ENCODE assay signal across 8 mouse cellular contexts in genomic region chr3:118425748-118426147, GRCm38 (mm10).
DNase-seq lines count a peak whose midpoint lies in the region; ATAC-seq and TF ChIP-seq lines count a peak whose summit lies in the region.

No protein-coding gene starts in this region.

- peak overlapping the region; percentile 86 for H3K4me2 ChIP-seq in heart, embryonic 12.5 days
- no peak overlapping the region for H3K4me2 ChIP-seq in CH12.LX (ENCODE audit: insufficient read depth, low read depth, poor library complexity, severe bottlenecking)
- H3K4me2 ChIP-seq in embryonic facial prominence, embryonic 12.5 days (replicated peaks) = peak overlapping the region; percentile 58
- peak overlapping the region; percentile 67 for H3K4me2 ChIP-seq in neural tube, embryonic 13.5 days

- TF ChIP-seq EP300 in CH12.LX (IDR thresholded peaks at IDR 0.05; ENCODE audit: low read length) = no peak

- TF ChIP-seq RAD21 in CH12.LX (IDR thresholded peaks at IDR 0.05; ENCODE audit: low read depth, low read length) = peak; percentile 4

- H3K9me3 ChIP-seq in heart, embryonic 12.5 days (replicated peaks) = no peaks in the 10 kb centered on the region
- peaks cover 3% of the 10 kb centered on the region for H3K9me3 ChIP-seq in CH12.LX (replicated peaks; ENCODE audit: low read length)
- H3K9me3 ChIP-seq in embryonic facial prominence, embryonic 12.5 days = no peaks in the 10 kb centered on the region
- no peaks in the 10 kb centered on the region for H3K9me3 ChIP-seq in limb, embryonic 10.5 days (replicated peaks)
- no peaks in the 10 kb centered on the region for H3K9me3 ChIP-seq in neural tube, embryonic 13.5 days

- H3K4me1 ChIP-seq in heart, embryonic 12.5 days (replicated peaks) = peaks cover 9% of the 10 kb centered on the region
- H3K4me1 ChIP-seq in CH12.LX (ENCODE audit: control insufficient read depth in 1 of 2, insufficient read depth in 2 of 2) = no peaks in the 10 kb centered on the region
- H3K4me1 ChIP-seq in embryonic facial prominence, embryonic 12.5 days = peaks cover 16% of the 10 kb centered on the region; the same call in 1 of the 2 replicates
- peaks cover 21% of the 10 kb centered on the region for H3K4me1 ChIP-seq in limb, embryonic 10.5 days
- peaks cover 7% of the 10 kb centered on the region for H3K4me1 ChIP-seq in neural tube, embryonic 13.5 days (replicated peaks)

- H3K9ac ChIP-seq in heart, embryonic 12.5 days = peak overlapping the region; percentile 31; the same call in 1 of the 2 replicates
- no peak overlapping the region for H3K9ac ChIP-seq in CH12.LX (ENCODE audit: insufficient read depth, low read depth)
- no peak overlapping the region for H3K9ac ChIP-seq in embryonic facial prominence, embryonic 12.5 days
- peak overlapping the region; percentile 59 for H3K9ac ChIP-seq in neural tube, embryonic 13.5 days

- H3K4me3 ChIP-seq in heart, embryonic 12.5 days = peak overlapping the region; percentile 53
- no peak overlapping the region for H3K4me3 ChIP-seq in CH12.LX (replicated peaks in 1 of 3; ENCODE audit: low read depth in 2 of 3, low read length in 2 of 3, poor library complexity in 1 of 3)
- H3K4me3 ChIP-seq in embryonic facial prominence, embryonic 12.5 days = peak overlapping the region; percentile 29
- peak overlapping the region; percentile 52 for H3K4me3 ChIP-seq in limb, embryonic 10.5 days
- H3K4me3 ChIP-seq in neural tube, embryonic 13.5 days = peak overlapping the region; percentile 37

- intact Hi-C loops in heart, postnatal 10 days (cut with DNase I) = loop anchor here (5.0 kb wide), 3 partner anchors 448 to 1767 kb away; no protein-coding TSS in a partner anchor

- 3% methylated on average over 19 of the region's 19 CpGs for WGBS in heart, embryonic 12.5 days
- WGBS in embryonic facial prominence, embryonic 12.5 days = 5% methylated on average over 19 of the region's 19 CpGs
- WGBS in limb, embryonic 10.5 days = 4% methylated on average over 19 of the region's 19 CpGs
- 4% methylated on average over 19 of the region's 19 CpGs for WGBS in neural tube, embryonic 13.5 days

- H3K27me3 ChIP-seq in heart, embryonic 12.5 days (replicated peaks) = peaks cover 9% of the 10 kb centered on the region
- no peaks in the 10 kb centered on the region for H3K27me3 ChIP-seq in CH12.LX (replicated peaks)
- H3K27me3 ChIP-seq in embryonic facial prominence, embryonic 12.5 days = peaks cover 19% of the 10 kb centered on the region; the same call in 1 of the 2 replicates
- H3K27me3 ChIP-seq in limb, embryonic 10.5 days (ENCODE audit: low read depth, poor library complexity, severe bottlenecking) = peaks cover 23% of the 10 kb centered on the region
- no peaks in the 10 kb centered on the region for H3K27me3 ChIP-seq in neural tube, embryonic 13.5 days

- TF ChIP-seq CTCF in CH12.LX (conservative IDR thresholded peaks at IDR 0.05 in 1 of 2, IDR thresholded peaks at IDR 0.05 in 1 of 2; ENCODE audit: low read depth in 2 of 2, low read length in 2 of 2) = peak in 1 of 2 experiments; percentile 5; a peak in 1 of 4 replicates

- no peak for TF ChIP-seq POLR2A in CH12.LX (IDR thresholded peaks at IDR 0.05; ENCODE audit: low read depth, low read length)

- ATAC-seq in heart, embryonic 12.5 days (ENCODE audit: insufficient number of reproducible peaks, low FRiP score) = no peak
- peak; percentile 13; the same call in 1 of the 2 replicates for ATAC-seq in embryonic facial prominence, embryonic 12.5 days (ENCODE audit: insufficient number of reproducible peaks, insufficient read depth, low FRiP score, low TSS enrichment)
- no peak for ATAC-seq in neural tube, embryonic 13.5 days (ENCODE audit: low read depth)
- no peak for ATAC-seq in erythroblast, adult 5-6 weeks (replicated peaks; ENCODE audit: low FRiP score, poor library complexity, severe bottlenecking)

- no peaks in the 10 kb centered on the region for H3K36me3 ChIP-seq in heart, embryonic 12.5 days
- no peaks in the 10 kb centered on the region for H3K36me3 ChIP-seq in CH12.LX (replicated peaks in 1 of 2; ENCODE audit: control insufficient read depth in 1 of 2, insufficient read depth in 1 of 2, low read length in 1 of 2)
- H3K36me3 ChIP-seq in embryonic facial prominence, embryonic 12.5 days = no peaks in the 10 kb centered on the region
- H3K36me3 ChIP-seq in limb, embryonic 10.5 days = no peaks in the 10 kb centered on the region
- no peaks in the 10 kb centered on the region for H3K36me3 ChIP-seq in neural tube, embryonic 13.5 days

- no peak for DNase-seq in heart, postnatal 10 days
- DNase-seq in CH12.LX (ENCODE audit: extremely low read depth) = no peak
- peak; percentile 82 for DNase-seq in limb, embryonic 10.5 days (ENCODE audit: low spot score)
- no peak for DNase-seq in spleen, postnatal 14 days (ENCODE audit: low spot score in 2 of 2)

- H3K79me2 ChIP-seq in CH12.LX (replicated peaks; ENCODE audit: control insufficient read depth, extremely low read depth, insufficient read depth, poor library complexity, severe bottlenecking) = no peaks in the 10 kb centered on the region

- in situ Hi-C loops in CH12.LX (cut with MboI; ENCODE audit: low pct_ligation_motif_present, low pct_unique_long_range_greater_than_20kb, low sequenced_read_pairs) = no loop called here

- H3K27ac ChIP-seq in heart, embryonic 12.5 days (ENCODE audit: poor library complexity, severe bottlenecking) = no peak overlapping the region
- no peak overlapping the region for H3K27ac ChIP-seq in CH12.LX (ENCODE audit: insufficient read depth, low read depth)
- no peak overlapping the region for H3K27ac ChIP-seq in embryonic facial prominence, embryonic 12.5 days
- H3K27ac ChIP-seq in limb, embryonic 10.5 days = no peak overlapping the region
- H3K27ac ChIP-seq in neural tube, embryonic 13.5 days (replicated peaks) = no peak overlapping the region

- dilution Hi-C loops in CH12.LX (cut with MboI; ENCODE audit: extremely low pct_ligation_motif_present, extremely low pct_unique_long_range_greater_than_20kb, low sequenced_read_pairs) = no loop called here

TF ChIP-seq in CH12.LX, 34 proteins besides CTCF, POLR2A, EP300 and RAD21:
- no peak for TF ChIP-seq TBP (conservative IDR thresholded peaks at IDR 0.05; ENCODE audit: low read depth, low read length)
- TF ChIP-seq ZC3H11A (IDR thresholded peaks at IDR 0.05; ENCODE audit: low read depth, low read length) = no peak
- no peak for TF ChIP-seq MAZ (IDR thresholded peaks at IDR 0.05; ENCODE audit: low read depth, low read length)
- no peak for TF ChIP-seq CHD1 (IDR thresholded peaks at IDR 0.05; ENCODE audit: low read depth, low read length)
- TF ChIP-seq MXI1 (IDR thresholded peaks at IDR 0.05; ENCODE audit: low read depth, low read length) = no peak
- TF ChIP-seq ZKSCAN1 (IDR thresholded peaks at IDR 0.05; ENCODE audit: borderline replicate concordance, low read depth, low read length) = no peak
- TF ChIP-seq BHLHE40 (IDR thresholded peaks at IDR 0.05; ENCODE audit: low read depth, low read length) = no peak
- no peak for TF ChIP-seq NELFE (IDR thresholded peaks at IDR 0.05; ENCODE audit: low read depth, low read length)
- no peak for TF ChIP-seq MAFK (IDR thresholded peaks at IDR 0.05; ENCODE audit: insufficient replicate concordance, low read length)
- no peak for TF ChIP-seq GABPA (IDR thresholded peaks at IDR 0.05; ENCODE audit: insufficient replicate concordance, low read depth, low read length)
- TF ChIP-seq JUN (IDR thresholded peaks at IDR 0.05; ENCODE audit: insufficient read depth, low read depth, low read length) = no peak
- no peak for TF ChIP-seq SIN3A (IDR thresholded peaks at IDR 0.05; ENCODE audit: low read length)
- TF ChIP-seq TCF12 (IDR thresholded peaks at IDR 0.05; ENCODE audit: low read depth, low read length) = no peak
- TF ChIP-seq JUND (conservative IDR thresholded peaks at IDR 0.05; ENCODE audit: low read depth, low read length) = no peak
- TF ChIP-seq SMC3 (IDR thresholded peaks at IDR 0.05; ENCODE audit: low read depth, low read length) = no peak

Comparison
In these comparisons a context has a peak if more than half of its experiments do, and no peak if none do; other contexts are left out.
1. H3K4me3 ChIP-seq: peak in heart, embryonic 12.5 days (single experiment), embryonic facial prominence, embryonic 12.5 days (single experiment), limb, embryonic 10.5 days (single experiment) and neural tube, embryonic 13.5 days (single experiment); none in CH12.LX (0 of 3).
2. H3K9ac ChIP-seq: peak in heart, embryonic 12.5 days (single experiment) and neural tube, embryonic 13.5 days (single experiment); none in CH12.LX (single experiment) and embryonic facial prominence, embryonic 12.5 days (single experiment).